Mouse (Mus musculus) midbrain, embryonic 15.5 days (tissue): ENCODE results near the gene Gdap1l1. TPM values are rescaled to one million over a fixed set of nuclear protein-coding genes. Genes with fewer than 3 reads are reported as not detected.

Experiments
- ATAC-seq: fragments of 200-750 bp; cut with Nextera tagmentation; replicated peaks from 2 replicates; pipeline ENCODE4 v1.8.0; 2017; ENCODE audit warnings: moderate TSS enrichment
- H3K27ac ChIP-seq: fragments of 300-500 bp; sonication (generic); 2 replicates; pipeline ENCODE4 v1.5.1; 2015; ENCODE audit warnings: mild to moderate bottlenecking, inconsistent platforms
- H3K27me3 ChIP-seq: fragments of 300-500 bp; sonication (generic); replicated peaks from 2 replicates; pipeline ENCODE4 v1.6.1; 2015; ENCODE audit warnings: inconsistent platforms
- H3K36me3 ChIP-seq: fragments of 300-500 bp; sonication (generic); replicated peaks from 2 replicates; pipeline ENCODE4 v1.6.1; 2015; ENCODE audit warnings: inconsistent platforms
- H3K4me1 ChIP-seq: fragments of 300-500 bp; sonication (generic); 2 replicates; pipeline ENCODE4 v1.6.1; 2015; ENCODE audit warnings: inconsistent platforms
- H3K4me2 ChIP-seq: fragments of 300-500 bp; sonication (generic); 2 replicates; pipeline ENCODE4 v1.6.1; 2015; ENCODE audit warnings: inconsistent platforms, mild to moderate bottlenecking, moderate library complexity
- H3K4me3 ChIP-seq: fragments of 300-500 bp; sonication (generic); 2 replicates; pipeline ENCODE4 v1.5.1; 2015; ENCODE audit warnings: mild to moderate bottlenecking, inconsistent platforms
- H3K9ac ChIP-seq: fragments of 300-500 bp; sonication (generic); 2 replicates; pipeline ENCODE4 v1.6.1; 2015; ENCODE audit warnings: mild to moderate bottlenecking, inconsistent platforms
- H3K9me3 ChIP-seq: fragments of 300-500 bp; sonication (generic); 2 replicates; pipeline ENCODE4 v1.6.1; 2016; ENCODE audit warnings: inconsistent platforms
- WGBS: fragments of 180-500 bp; shearing (Covaris S2); methylation state at CpG from one replicate; pipeline ENCODE4 v1.1.7; 2015; ENCODE audit warnings: mixed read lengths; 5-methylcytosine and 5-hydroxymethylcytosine counted together
- polyA plus RNA-seq: library from polyadenylated mRNA; unstranded; fragments of >200 nt; fragmentation: Nextera tagmentation; extraction: Ambion mirVana; gene quantifications from 2 replicates; pipeline ENCODE4 v1.2.1, GENCODE M21; 2015

Gdap1l1 gene
- polyA plus RNA-seq, 1 experiment from 2014 or later: 145 TPM

DNA sequence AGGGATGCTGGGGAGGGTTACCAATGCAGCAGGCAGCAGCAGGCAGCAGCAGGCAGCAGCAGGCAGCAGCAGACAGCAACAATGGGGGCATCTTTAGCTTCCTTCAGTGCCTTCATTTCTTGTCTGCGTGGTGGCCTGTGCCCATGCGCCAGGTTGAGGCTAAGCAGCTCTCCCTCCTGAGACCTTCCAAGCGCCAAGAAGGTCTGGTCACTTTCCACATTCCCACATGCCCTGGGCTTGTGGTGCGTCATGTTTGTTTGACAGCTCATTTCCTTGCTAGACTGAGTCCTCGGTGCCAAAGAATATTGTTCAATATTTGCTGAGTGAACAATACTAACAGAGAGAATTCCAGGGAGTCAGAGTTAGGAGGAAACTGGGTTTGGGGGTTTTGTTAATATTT, 55.7 kb downstream of the Gdap1l1 start:
- ATAC-seq: no peak
- H3K27ac ChIP-seq: no peak overlapping the region
- no peak overlapping the region for H3K9ac ChIP-seq
- H3K36me3 ChIP-seq: no peaks in the 10 kb centered on the region
- no peaks in the 10 kb centered on the region for H3K27me3 ChIP-seq
- no peak overlapping the region for H3K4me2 ChIP-seq
- 44% methylated on average over 5 of the region's 5 CpGs for WGBS
- H3K4me1 ChIP-seq: no peaks in the 10 kb centered on the region
- H3K9me3 ChIP-seq: no peaks in the 10 kb centered on the region
- H3K4me3 ChIP-seq: no peak overlapping the region

DNA sequence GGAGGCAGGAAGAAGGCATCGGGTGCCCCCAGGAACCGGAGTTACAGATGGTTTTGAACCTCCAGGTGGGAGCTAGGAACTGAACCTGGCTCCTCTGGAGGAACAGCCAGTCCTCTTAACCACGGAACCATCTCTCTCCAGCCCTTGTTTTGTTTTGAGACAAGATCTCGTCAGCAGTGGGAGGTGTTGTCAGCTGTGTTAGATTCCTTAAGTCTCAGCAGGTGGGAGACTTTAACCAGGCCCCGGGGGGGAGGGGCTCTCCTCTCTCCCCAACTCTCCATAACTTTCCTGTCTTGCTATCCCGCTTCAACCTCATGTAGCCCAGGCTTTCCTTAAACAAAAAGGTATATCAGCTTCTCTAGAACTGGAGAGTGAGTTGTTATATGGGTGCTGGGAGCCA, 56.2 kb downstream of the Gdap1l1 start:
- Histone ChIP-seq H3K36me3 (no peaks in the 10 kb centered on the region), H3K4me1 (no peaks in the 10 kb centered on the region), H3K9ac (no peak overlapping the region), H3K9me3 (no peaks in the 10 kb centered on the region), H3K27me3 (no peaks in the 10 kb centered on the region), H3K4me3 (no peak overlapping the region), H3K27ac (no peak overlapping the region), H3K4me2 (no peak overlapping the region)
- no peak for ATAC-seq
- 59% methylated on average over 6 of the region's 6 CpGs for WGBS

DNA sequence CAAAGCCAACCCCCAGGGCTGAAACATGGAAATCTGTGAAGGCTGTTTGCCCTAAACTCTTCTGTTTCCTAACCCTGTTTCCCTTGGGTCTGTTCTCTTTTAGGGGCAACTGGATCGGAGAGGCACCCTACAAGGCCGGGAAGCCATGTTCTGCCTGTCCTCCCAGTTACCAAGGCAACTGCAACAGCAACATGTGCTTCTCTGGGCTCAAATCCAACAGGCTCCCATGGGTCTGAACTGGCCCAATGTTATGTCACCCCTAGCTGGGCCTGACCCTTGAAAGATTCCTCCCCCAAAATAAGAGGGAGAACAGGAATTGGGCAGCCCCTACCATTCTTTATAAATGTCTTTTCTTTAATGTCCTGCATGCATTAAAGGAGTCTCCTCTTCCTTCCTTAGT, 63.9 kb downstream of the Gdap1l1 start:
- Histone ChIP-seq H3K4me1 (no peaks in the 10 kb centered on the region), H3K9ac (no peak overlapping the region), H3K27me3 (no peaks in the 10 kb centered on the region), H3K4me2 (no peak overlapping the region), H3K36me3 (no peaks in the 10 kb centered on the region), H3K4me3 (no peak overlapping the region), H3K27ac (no peak overlapping the region), H3K9me3 (no peaks in the 10 kb centered on the region)
- 61% methylated on average over 2 of the region's 2 CpGs for WGBS
- no peak for ATAC-seq

DNA sequence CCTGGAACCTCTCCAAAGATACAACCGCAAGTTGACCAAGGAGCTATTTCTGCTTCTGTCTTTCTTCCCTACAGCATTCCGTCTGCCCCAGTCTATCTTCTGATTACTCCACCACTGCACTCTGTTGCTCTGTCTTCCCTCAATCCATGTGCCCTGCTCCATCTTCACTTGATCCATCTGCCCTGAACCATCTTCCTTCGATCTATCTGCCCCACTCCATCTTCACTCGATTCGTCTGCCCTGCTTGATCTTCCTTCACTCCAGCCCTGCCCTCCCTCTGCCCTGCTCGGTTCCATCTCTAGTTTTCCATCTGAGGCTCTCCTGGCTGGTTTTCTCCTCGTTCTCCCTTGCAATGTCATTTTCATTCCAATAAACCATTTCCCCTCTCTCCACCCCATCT, 64.9 kb downstream of the Gdap1l1 start:
- ATAC-seq: no peak
- Histone ChIP-seq H3K27ac (no peak overlapping the region), H3K4me1 (no peaks in the 10 kb centered on the region), H3K27me3 (no peaks in the 10 kb centered on the region), H3K9ac (no peak overlapping the region), H3K4me3 (no peak overlapping the region), H3K36me3 (no peaks in the 10 kb centered on the region), H3K4me2 (no peak overlapping the region), H3K9me3 (no peaks in the 10 kb centered on the region)
- WGBS: 84% methylated on average over 7 of the region's 7 CpGs

Other genes starting within 250 kb of the Gdap1l1 start
- gene Tox2, start 235.4 kb upstream of the Gdap1l1 start, polyA plus RNA-seq: 47.4 and 55.1 TPM in 2 replicates
- gene Jph2, start 40.5 kb upstream of the Gdap1l1 start, polyA plus RNA-seq: 0.93 and 0.94 TPM in 2 replicates
- gene Oser1, start 13.8 kb upstream of the Gdap1l1 start, polyA plus RNA-seq: 73.1 and 78.7 TPM in 2 replicates
- gene Fitm2, start 34.2 kb downstream of the Gdap1l1 start, polyA plus RNA-seq: 16.5 and 17.0 TPM in 2 replicates
- gene R3hdml, start 53.8 kb downstream of the Gdap1l1 start, polyA plus RNA-seq: not detected in 2 replicates
- gene Hnf4a, start 68.3 kb downstream of the Gdap1l1 start, polyA plus RNA-seq: not detected in 2 replicates
- 47.1 and 50.2 TPM in 2 replicates for gene Ttpal, start 163.8 kb downstream of the Gdap1l1 start, polyA plus RNA-seq
- gene Serinc3, start 206.7 kb downstream of the Gdap1l1 start, polyA plus RNA-seq: 33.0 and 35.9 TPM in 2 replicates
- gene Pkig, start 219.9 kb downstream of the Gdap1l1 start, polyA plus RNA-seq: 125 TPM in 2 replicates